Mouse (Mus musculus): Measurements from ENCODE around the gene Slu7. TPM values are rescaled to one million over a fixed set of nuclear protein-coding genes. Genes with fewer than 3 reads are reported as not detected.

Slu7 gene
- total RNA-seq (2017), result 86.7 and 97.6 TPM in 2 replicates

DNA sequence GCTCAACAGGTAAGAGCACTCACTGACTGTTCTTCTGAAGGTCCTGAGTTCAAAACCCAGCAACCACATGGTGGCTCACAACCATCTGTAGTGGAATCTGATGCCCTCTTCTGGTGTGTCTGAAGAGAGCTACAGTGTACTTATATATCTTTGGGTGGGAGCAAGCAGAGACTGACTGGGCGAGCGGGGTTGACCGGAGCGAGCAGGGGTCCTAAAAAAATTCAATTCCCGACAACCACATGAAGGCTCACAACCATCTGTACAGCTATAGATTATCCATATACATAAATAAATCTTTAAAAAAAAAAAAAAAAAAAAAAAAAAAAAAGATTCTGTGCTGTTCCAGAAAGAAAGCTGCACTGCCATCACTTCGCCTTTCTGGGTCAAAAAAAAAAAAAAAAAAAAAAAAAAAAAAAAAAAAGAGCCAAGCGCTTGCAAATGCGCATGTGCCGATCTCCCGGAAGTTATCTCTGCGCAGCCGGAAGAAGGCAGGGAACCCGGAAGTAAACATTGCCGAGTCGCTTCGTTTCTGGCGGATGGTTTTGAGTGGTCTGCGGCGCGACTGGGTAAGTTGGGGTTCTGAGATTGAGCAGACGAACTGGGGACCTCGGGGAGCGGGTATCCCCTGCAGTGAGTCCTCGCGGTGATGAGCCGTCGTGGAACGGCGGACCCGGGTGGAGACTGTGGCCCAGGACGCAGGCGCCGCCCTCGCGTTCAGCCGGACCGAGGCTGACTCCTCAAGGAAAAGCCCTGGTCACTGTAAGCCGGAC is at the start of gene Slu7:
Gene Slu7 (plus strand): TSS at position 491 of the 770 bp plus-strand sequence.
- peak; percentile 94 for ATAC-seq (replicated peaks; ENCODE audit: low read depth, poor library complexity, severe bottlenecking)

GRCm38 (mm10) chr11:43385055-43385649 is 48.4 kb upstream of the Slu7 start:
- ATAC-seq (replicated peaks; ENCODE audit: low read depth, poor library complexity, severe bottlenecking), result peak; percentile 96

DNA sequence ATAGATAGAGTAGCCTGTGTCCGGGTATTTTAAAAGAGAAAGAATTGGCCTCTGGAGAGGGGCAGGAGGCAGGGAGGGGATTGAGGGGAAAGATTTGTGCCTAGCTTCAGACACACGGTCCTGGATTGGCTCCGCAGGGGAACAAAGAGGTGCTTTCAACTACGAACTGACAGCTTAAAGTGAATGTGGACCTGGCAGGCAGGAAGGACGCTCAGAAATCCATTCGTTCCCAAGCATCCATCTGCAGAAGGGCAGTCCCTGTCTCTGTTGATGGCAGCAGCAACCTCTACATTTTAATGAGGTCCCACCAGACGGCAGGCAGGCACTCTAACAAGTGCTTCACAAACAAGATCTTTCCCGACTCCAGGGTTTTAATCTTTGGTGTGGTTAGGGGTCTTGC is 47.8 kb upstream of the Slu7 start:
- 0 out of 2 replicates have a peak, but pooled peaks have one; percentile 27 for ATAC-seq (replicated peaks; ENCODE audit: low read depth, poor library complexity, severe bottlenecking)

DNA sequence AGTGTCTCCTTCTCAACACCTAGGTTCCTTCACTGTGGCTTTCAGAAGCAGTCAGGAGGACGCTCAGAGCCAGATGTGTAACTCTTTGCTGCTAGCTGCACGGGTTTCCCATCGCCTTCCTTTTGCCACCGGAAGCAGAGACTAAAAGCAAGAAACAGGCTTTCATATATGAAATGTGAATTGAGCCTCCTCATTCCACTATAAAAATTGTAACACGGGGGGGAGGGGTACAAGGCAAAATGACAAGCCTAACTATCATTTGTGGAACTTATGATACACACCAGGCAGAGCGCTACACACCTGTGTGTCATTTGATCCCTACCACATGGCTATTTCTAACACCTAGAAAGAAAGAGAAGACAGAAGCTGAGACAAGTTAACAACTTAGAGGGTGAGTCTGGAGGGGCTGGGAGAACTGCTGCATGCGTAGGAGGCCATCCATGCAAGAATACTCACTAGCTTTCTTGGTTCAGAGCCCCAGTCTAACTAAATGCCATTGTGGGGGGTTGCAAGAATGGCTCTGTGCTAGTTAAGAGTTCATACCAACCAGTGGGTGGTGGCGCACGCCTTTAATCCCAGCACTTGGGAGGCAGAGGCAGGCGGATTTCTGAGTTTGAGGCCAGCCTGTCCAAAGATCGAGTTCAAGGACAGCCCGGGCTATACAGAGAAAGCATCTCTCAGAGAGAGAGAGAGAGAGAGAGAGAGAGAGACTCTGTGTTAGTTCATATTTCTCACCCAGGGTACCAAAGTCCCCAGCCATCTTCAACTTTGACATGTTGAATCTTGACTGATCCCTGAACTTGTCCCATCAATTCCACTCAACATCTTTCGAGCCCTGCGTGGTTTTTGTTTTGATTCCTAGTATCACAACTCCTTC is 46.3 kb upstream of the Slu7 start:
- no peak for ATAC-seq (replicated peaks; ENCODE audit: low read depth, poor library complexity, severe bottlenecking)

- ATAC-seq (replicated peaks; ENCODE audit: low read depth, poor library complexity, severe bottlenecking), result no peak
Measured at GRCm38 (mm10) chr11:43388122-43389097, 45.1 kb upstream of the Slu7 start.

DNA sequence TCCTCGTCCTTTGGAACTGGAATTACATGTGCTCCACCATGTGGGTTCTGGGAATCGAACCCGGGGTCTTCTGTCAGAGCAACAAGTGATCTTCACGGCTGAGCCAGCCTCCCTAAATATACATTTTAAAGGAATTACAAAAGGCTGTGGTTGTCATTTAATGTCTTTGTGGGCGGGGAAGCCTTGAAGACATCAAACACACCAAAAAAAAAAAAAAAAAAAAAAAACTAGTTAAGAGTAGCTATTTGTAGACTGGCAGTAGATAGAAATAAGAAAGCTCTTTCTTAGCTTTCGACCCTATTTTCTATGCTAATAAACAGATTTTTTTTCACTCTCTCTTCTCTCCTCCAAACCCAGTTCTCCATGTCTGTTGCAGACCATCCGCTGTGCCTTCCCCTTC is 44.4 kb upstream of the Slu7 start:
- ATAC-seq (replicated peaks; ENCODE audit: low read depth, poor library complexity, severe bottlenecking), result no peak

DNA sequence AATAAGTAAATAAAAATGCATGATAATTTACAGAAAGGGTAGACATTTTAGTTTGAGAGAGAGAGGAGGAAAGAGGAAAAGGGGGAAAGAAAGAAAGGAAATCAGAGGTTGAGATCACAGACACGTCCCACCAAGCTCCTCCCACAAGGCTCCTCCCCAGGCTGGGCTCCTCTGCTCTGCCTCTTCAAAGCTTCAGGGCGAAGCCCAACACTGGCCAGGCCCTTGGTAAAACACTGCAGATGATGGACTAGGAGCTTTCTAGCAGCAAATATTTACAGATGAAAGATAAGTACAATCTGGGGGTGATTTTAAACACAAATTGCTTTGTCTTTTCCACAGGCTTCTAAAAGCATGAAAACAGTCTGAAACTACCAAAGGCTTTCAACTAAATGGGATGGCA is 40.8 kb upstream of the Slu7 start:
- ATAC-seq (replicated peaks; ENCODE audit: low read depth, poor library complexity, severe bottlenecking), result no peak

DNA sequence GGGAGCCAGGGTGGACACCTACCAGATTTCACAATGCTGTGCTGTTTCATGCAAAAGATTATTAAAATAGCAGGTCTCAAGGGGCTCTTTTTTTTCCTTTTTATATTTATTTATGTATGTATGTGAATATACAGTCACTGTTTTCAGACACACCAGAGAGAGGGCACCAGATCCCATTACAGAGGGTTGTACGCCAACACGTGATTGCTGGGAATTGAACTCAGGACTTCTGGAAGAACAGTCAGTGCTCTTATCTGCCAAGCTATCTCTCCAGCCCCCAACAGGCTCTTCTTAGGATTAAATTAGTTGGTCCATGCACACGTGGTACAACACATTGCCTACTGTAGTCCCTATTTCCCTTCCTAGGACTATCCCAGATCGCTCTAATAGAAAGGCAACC is 40.2 kb upstream of the Slu7 start:
- ATAC-seq (replicated peaks; ENCODE audit: low read depth, poor library complexity, severe bottlenecking), result no peak

GRCm38 (mm10) chr11:43395073-43395948 is 38.2 kb upstream of the Slu7 start:
- ATAC-seq (replicated peaks; ENCODE audit: low read depth, poor library complexity, severe bottlenecking), result peak; percentile 30; the same call in 1 of the 2 replicates

DNA sequence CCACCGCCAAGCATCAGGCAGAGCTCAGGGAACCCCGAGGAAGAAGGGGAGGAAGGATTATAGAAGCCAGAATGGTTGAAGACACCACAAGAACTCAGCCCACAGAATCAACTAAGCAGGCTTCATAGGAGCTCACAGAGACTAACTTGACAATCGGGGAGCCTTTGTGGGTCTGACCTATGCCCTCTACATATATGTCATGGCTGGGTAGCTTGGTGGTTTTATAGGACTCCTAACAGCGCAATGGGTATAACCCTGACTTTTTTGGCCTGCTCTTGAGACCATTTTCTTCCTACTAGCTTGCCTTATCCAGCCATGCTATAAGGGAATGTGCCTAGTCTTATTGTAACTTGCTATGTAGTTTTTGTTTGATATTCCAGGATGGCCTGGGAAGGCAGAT is 37.3 kb upstream of the Slu7 start:
- no peak for ATAC-seq (replicated peaks; ENCODE audit: low read depth, poor library complexity, severe bottlenecking)

GRCm38 (mm10) chr11:43396672-43397071 is 36.9 kb upstream of the Slu7 start:
- no peak for ATAC-seq (replicated peaks; ENCODE audit: low read depth, poor library complexity, severe bottlenecking)

DNA sequence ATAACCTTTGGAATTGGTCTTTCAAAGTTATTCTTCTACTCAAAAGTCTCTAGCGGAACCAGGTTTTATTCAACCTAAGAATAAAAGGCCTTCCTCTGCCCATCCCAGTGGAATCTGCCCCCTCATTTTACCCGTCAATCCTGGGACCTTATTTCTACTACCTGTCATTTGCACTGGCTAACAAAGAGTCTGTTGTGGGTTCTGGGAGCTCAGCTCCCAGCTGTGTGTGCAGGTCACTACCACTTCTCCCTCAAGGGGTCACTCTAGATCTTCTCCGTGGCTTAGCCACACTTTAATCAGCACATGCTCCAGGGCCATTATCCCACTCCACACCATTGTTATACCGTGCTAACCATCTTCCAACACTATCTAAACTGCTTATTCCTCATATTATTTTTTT is 34.2 kb upstream of the Slu7 start:
- ATAC-seq (replicated peaks; ENCODE audit: low read depth, poor library complexity, severe bottlenecking), result peak; percentile 84

- no peak for ATAC-seq (replicated peaks; ENCODE audit: low read depth, poor library complexity, severe bottlenecking)
Measured at GRCm38 (mm10) chr11:43400131-43400530, 33.4 kb upstream of the Slu7 start.

DNA sequence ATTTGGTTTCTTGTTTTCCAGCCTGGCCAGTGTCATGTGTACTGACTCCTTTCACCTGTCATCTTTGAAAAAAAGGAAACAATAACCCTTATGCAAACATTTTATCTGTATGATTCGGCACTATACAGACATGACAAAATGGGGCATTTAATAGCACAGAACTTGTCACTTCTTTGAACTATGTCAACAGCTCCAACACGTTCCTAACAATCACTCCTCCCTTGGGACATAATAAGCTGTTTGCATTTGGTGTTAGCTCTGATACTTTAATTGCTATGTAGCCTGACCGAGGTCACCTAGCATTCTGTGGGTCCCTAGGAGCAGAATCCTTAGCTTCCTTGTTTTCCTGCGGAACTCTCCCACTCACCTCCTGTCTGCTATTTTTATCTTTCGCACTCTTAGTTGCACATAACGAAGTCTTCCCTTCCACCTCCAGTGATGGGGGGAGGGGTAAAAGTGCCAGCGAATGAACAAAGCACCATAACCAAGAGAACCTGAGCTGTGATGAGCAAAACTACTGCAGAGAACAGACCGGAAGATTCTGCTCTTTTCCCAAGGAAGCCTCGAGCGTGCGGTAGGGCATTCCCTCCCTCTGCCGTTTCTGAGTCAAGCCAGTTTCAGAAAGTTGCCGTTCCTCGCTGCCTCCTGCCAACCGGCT is 29.3 kb upstream of the Slu7 start:
- no peak for ATAC-seq (replicated peaks; ENCODE audit: low read depth, poor library complexity, severe bottlenecking)

DNA sequence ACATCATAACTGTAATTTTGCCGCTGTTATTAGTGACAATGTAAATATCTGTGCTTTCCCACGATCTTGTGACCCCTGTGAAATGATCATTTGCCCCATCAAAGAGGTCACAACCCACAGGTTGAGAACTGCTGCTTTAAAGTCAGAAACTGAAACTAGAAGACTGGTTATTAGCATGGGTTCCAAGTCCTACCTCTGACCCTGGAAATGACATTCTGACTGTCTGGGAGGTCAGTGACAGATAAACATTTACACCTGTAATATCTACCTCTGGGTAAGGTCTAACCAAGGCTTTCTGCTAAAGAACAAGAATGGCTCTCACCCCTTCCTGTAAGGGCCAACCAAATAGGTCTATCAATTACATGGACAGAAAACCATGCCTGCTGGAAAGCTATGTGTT is 24.7 kb upstream of the Slu7 start:
- ATAC-seq (replicated peaks; ENCODE audit: low read depth, poor library complexity, severe bottlenecking), result no peak

DNA sequence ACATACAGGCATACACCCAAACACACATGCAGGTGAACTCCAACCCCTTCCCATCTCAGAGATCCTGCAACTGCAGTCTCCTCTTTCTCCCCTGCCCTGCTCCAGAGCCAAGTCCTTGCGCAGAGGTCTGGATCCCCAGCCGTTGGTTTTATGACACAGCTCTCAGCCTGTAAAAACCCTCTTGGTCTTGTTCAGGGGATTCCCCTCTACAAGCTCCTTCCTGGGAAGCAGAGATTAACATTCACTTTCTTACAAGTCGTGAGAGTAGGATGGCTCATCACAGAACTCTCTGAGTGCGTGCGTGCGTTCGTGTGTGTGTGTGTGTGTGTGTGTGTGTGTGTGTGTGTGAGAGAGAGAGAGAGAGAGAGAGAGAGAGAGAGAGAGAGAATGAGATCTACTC is 23.3 kb upstream of the Slu7 start:
- ATAC-seq (replicated peaks; ENCODE audit: low read depth, poor library complexity, severe bottlenecking), result no peak

- ATAC-seq (replicated peaks; ENCODE audit: low read depth, poor library complexity, severe bottlenecking), result peak; percentile 97
Measured at GRCm38 (mm10) chr11:43411413-43411812, 22.1 kb upstream of the Slu7 start.

- peak; percentile 67 for ATAC-seq (replicated peaks; ENCODE audit: low read depth, poor library complexity, severe bottlenecking)
Measured at GRCm38 (mm10) chr11:43412771-43413451, 20.6 kb upstream of the Slu7 start.

Data from common myeloid progenitor, adult 5-6 weeks (primary cell).